Mouse (Mus musculus): ENCODE results near the gene Csnk1g1. TPM values are rescaled to one million over a fixed set of nuclear protein-coding genes. Genes with fewer than 3 reads are reported as not detected.

Csnk1g1 gene
- polyA plus RNA-seq, 1 experiment from 2014 or later: 8.4 TPM

- H3K9ac ChIP-seq (ENCODE audit: low read depth, low read length): no peak overlapping the region
- H3K4me2 ChIP-seq (ENCODE audit: low read length): no peak overlapping the region
- no peaks in the 10 kb centered on the region for H3K27me3 ChIP-seq (ENCODE audit: insufficient read depth, low read length)
- no peak overlapping the region for H3K4me3 ChIP-seq (replicated peaks; ENCODE audit: low read depth, low read length)
- H3K36me3 ChIP-seq (ENCODE audit: insufficient read depth, low read length): no peaks in the 10 kb centered on the region
- 93% methylated on average over 1 of the region's 1 CpGs for WGBS
- ATAC-seq (replicated peaks; ENCODE audit: low FRiP score, low read depth) (no peak), DNase-seq (ENCODE audit: low spot score) (no peak)
- H3K27ac ChIP-seq: no peak overlapping the region
- no peak for TF ChIP-seq CTCF (IDR thresholded peaks at IDR 0.05; ENCODE audit: low read depth)
- no peaks in the 10 kb centered on the region for H3K9me3 ChIP-seq (replicated peaks; ENCODE audit: low read length)
- H3K4me1 ChIP-seq (replicated peaks; ENCODE audit: insufficient read depth, low read length): no peaks in the 10 kb centered on the region
Observed at GRCm38 (mm10) chr9:65982841-65983240, 74.1 kb downstream of the Csnk1g1 start.

- no peak for ATAC-seq (replicated peaks; ENCODE audit: low FRiP score, low read depth)
- no peaks in the 10 kb centered on the region for H3K27me3 ChIP-seq (ENCODE audit: insufficient read depth, low read length)
- H3K4me1 ChIP-seq (replicated peaks; ENCODE audit: insufficient read depth, low read length): no peaks in the 10 kb centered on the region
- no peak for DNase-seq (ENCODE audit: low spot score)
- 78% methylated on average over 5 of the region's 5 CpGs for WGBS
- no peak overlapping the region for H3K27ac ChIP-seq
- no peaks in the 10 kb centered on the region for H3K9me3 ChIP-seq (replicated peaks; ENCODE audit: low read length)
- no peak for TF ChIP-seq CTCF (IDR thresholded peaks at IDR 0.05; ENCODE audit: low read depth)
- H3K4me3 ChIP-seq (replicated peaks; ENCODE audit: low read depth, low read length): no peak overlapping the region
- no peaks in the 10 kb centered on the region for H3K36me3 ChIP-seq (ENCODE audit: insufficient read depth, low read length)
- H3K9ac ChIP-seq (ENCODE audit: low read depth, low read length): no peak overlapping the region
- no peak overlapping the region for H3K4me2 ChIP-seq (ENCODE audit: low read length)
Observed at GRCm38 (mm10) chr9:65987021-65987420, 78.3 kb downstream of the Csnk1g1 start.

DNA sequence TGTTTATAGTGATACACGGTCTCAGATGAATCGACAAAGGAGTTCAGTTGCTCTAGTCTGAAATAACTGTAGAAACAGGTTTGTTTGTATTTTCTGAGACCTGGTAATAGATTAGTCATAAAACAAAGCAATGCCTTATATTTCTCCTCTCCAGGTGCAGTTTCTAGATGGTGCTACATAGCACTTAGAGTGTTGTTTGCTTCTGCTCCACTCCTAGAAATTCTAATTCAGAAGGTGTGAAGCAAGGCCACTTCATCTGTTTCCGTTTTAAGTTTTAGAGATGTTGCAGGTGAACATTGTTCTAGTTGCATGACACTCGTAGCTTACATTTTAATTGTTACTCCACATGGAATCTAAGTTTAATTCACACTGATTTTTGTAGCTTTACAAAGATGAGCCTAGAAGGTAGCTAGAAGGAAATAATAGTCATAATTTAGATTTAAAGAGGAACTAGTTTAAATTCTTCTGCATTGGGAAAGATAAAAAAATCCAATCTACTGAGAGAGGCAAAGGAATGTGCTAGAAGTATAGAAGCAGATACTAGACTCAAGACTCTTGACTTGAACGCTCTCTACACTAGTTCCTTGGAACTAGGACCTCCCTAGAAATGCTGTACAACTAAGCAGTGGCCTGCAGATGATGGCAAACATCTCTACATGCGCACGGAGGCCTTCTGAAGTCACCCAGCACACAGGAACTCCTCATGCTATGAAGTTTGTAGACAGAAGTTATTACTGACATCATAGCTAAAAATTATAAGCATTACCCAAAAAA is 87.1 kb downstream of the Csnk1g1 start:
- ATAC-seq (replicated peaks; ENCODE audit: low FRiP score, low read depth): no peak
- 0 out of 2 replicates have a peak, but pooled peaks cover 5% of the 10 kb centered on the region for H3K36me3 ChIP-seq (ENCODE audit: insufficient read depth, low read length)
- no peak overlapping the region for H3K27ac ChIP-seq
- no peak for TF ChIP-seq CTCF (IDR thresholded peaks at IDR 0.05; ENCODE audit: low read depth)
- H3K4me1 ChIP-seq (replicated peaks; ENCODE audit: insufficient read depth, low read length): no peaks in the 10 kb centered on the region
- no peak overlapping the region for H3K4me2 ChIP-seq (ENCODE audit: low read length)
- H3K4me3 ChIP-seq (replicated peaks; ENCODE audit: low read depth, low read length): no peak overlapping the region
- H3K9ac ChIP-seq (ENCODE audit: low read depth, low read length): no peak overlapping the region
- 95% methylated on average over 7 of the region's 7 CpGs for WGBS
- no peaks in the 10 kb centered on the region for H3K9me3 ChIP-seq (replicated peaks; ENCODE audit: low read length)
- DNase-seq (ENCODE audit: low spot score): no peak
- no peaks in the 10 kb centered on the region for H3K27me3 ChIP-seq (ENCODE audit: insufficient read depth, low read length)

DNA sequence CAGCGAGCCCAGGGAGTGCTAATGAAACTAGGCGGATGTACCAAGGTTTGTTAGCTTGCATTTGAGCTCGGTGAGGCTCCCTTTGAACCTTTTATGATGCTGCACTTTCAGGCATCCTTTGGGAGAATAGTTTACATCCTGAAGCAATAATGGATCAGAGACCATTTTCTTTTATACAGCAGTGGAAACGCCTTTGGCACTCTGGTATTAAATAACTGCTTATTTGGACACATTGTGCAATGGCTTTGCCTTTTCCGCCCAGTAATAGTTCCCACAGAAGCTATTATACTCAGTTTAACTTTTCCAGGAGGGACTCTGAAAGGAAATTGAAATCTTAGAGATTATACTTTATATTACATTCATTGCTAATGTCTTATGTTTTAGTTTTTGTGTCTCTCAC is 90.2 kb downstream of the Csnk1g1 start:
- 49% methylated on average over 5 of the region's 5 CpGs for WGBS
- Histone ChIP-seq H3K4me1 (replicated peaks; ENCODE audit: insufficient read depth, low read length) (no peaks in the 10 kb centered on the region), H3K36me3 (ENCODE audit: insufficient read depth, low read length) (0 out of 2 replicates have a peak, but pooled peaks cover 17% of the 10 kb centered on the region), H3K4me2 (ENCODE audit: low read length) (no peak overlapping the region), H3K27me3 (ENCODE audit: insufficient read depth, low read length) (no peaks in the 10 kb centered on the region), H3K9me3 (replicated peaks; ENCODE audit: low read length) (no peaks in the 10 kb centered on the region), H3K27ac (no peak overlapping the region), H3K9ac (ENCODE audit: low read depth, low read length) (no peak overlapping the region), H3K4me3 (replicated peaks; ENCODE audit: low read depth, low read length) (no peak overlapping the region)
- TF ChIP-seq CTCF (IDR thresholded peaks at IDR 0.05; ENCODE audit: low read depth): no peak
- DNase-seq (ENCODE audit: low spot score) (no peak), ATAC-seq (replicated peaks; ENCODE audit: low FRiP score, low read depth) (no peak)

GRCm38 (mm10) chr9:66004380-66004779 is 95.7 kb downstream of the Csnk1g1 start:
- no peak overlapping the region for H3K9ac ChIP-seq (ENCODE audit: low read depth, low read length)
- H3K4me1 ChIP-seq (replicated peaks; ENCODE audit: insufficient read depth, low read length): no peaks in the 10 kb centered on the region
- no peak overlapping the region for H3K27ac ChIP-seq
- peak overlapping the region; percentile 27; the same call in 1 of the 2 replicates for H3K4me2 ChIP-seq (ENCODE audit: low read length)
- peak; percentile 74 for TF ChIP-seq CTCF (IDR thresholded peaks at IDR 0.05; ENCODE audit: low read depth)
- no peak overlapping the region for H3K4me3 ChIP-seq (replicated peaks; ENCODE audit: low read depth, low read length)
- no peaks in the 10 kb centered on the region for H3K9me3 ChIP-seq (replicated peaks; ENCODE audit: low read length)
- H3K27me3 ChIP-seq (ENCODE audit: insufficient read depth, low read length): no peaks in the 10 kb centered on the region
- DNase-seq (ENCODE audit: low spot score) (peak; percentile 91), ATAC-seq (replicated peaks; ENCODE audit: low FRiP score, low read depth) (no peak)
- WGBS: 14% methylated on average over 4 of the region's 4 CpGs
- peaks cover 29% of the 10 kb centered on the region for H3K36me3 ChIP-seq (ENCODE audit: insufficient read depth, low read length)

DNA sequence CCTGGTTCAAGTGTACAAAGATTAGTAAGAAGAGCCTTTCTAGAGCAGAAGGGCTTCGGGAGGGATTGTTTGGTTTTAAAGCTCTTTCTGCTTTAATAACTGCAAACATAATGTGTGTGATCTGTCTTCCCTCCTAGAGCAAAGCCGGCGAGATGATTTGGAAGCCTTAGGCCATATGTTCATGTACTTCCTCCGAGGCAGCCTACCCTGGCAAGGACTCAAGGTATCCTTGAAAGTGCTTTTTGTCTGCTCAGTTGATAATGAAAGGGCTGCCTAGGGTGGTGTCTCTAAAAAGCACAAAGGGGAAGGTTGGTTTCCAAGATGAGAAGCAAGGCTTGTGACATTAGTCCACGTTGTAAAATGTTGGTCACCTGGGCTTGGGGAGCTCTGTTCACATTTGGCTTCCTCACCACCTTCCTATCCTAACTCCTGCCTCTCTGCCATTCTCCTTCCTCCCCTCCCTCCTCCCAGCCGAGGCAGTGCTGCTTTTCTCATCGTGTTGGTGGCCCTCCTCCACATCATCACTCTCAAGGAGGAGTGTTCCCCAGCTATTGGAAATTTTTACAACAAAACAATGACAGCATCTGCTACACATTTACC is 99.0 kb downstream of the Csnk1g1 start:
- WGBS: 75% methylated on average over 7 of the region's 7 CpGs
- no peak overlapping the region for H3K27ac ChIP-seq

More for the DNA sequence above, 99.0 kb downstream of the Csnk1g1 start:
- H3K4me3 ChIP-seq (replicated peaks; ENCODE audit: low read depth, low read length): no peak overlapping the region
- peaks cover 23% of the 10 kb centered on the region for H3K36me3 ChIP-seq (ENCODE audit: insufficient read depth, low read length)
- H3K4me1 ChIP-seq (replicated peaks; ENCODE audit: insufficient read depth, low read length): no peaks in the 10 kb centered on the region
- no peak overlapping the region for H3K4me2 ChIP-seq (ENCODE audit: low read length)
- no peaks in the 10 kb centered on the region for H3K9me3 ChIP-seq (replicated peaks; ENCODE audit: low read length)
- H3K27me3 ChIP-seq (ENCODE audit: insufficient read depth, low read length): no peaks in the 10 kb centered on the region
- ATAC-seq (replicated peaks; ENCODE audit: low FRiP score, low read depth) (no peak), DNase-seq (ENCODE audit: low spot score) (no peak)
- H3K9ac ChIP-seq (ENCODE audit: low read depth, low read length): no peak overlapping the region
- TF ChIP-seq CTCF (IDR thresholded peaks at IDR 0.05; ENCODE audit: low read depth): no peak
